Mouse (Mus musculus) heart, postnatal 0 days (tissue): ENCODE measurements around the gene Rbfox2.

Experiments used
- CTCF ChIP-seq: IDR thresholded peaks from 2 replicates; pipeline ENCODE4 v1.5.1; 2016; ENCODE audit warnings: antibody characterized with exemption, control low read depth, low read depth
- EP300 ChIP-seq: IDR thresholded peaks from 2 replicates; pipeline ENCODE4 v1.6.1; 2016; ENCODE audit warnings: antibody characterized with exemption, low read depth

GRCm38 (mm10) chr15:77235551-77235950 lies 71.3 kb downstream of the Rbfox2 start:
- TF ChIP-seq EP300 (no peak), CTCF (no peak)
